9 mouse cellular contexts compared by ENCODE assay signal in genomic region chr3:108381945-108382875, GRCm38 (mm10). TPM values are rescaled to one million over a fixed set of nuclear protein-coding genes. Genes with fewer than 3 reads are reported as not detected.
DNase-seq lines count a peak whose midpoint lies in the region; ATAC-seq and TF ChIP-seq lines count a peak whose summit lies in the region.
"Had no signal": no experiment of that assay in that cellular context is flagged by ENCODE, and none has a peak within 500 bp of the region (broad histone marks: within the 10 kb centered on the region; RNA-seq: fewer than 3 reads in every experiment).

No protein-coding gene starts in this region.

- DNase-seq in hindbrain, embryonic 14.5 days (ENCODE audit: low spot score): no peak
- peak; percentile 45 for DNase-seq in CD4-positive, CD25-positive, alpha-beta regulatory T cell, adult 2 months (ENCODE audit: low read depth, low spot score)
- DNase-seq in adrenal gland, adult 2 months: no peak
- no peak for DNase-seq in cerebellum, adult 11 months
- DNase-seq: gastrocnemius, postnatal 36 days had no signal

- H3K36me3 ChIP-seq in hindbrain, embryonic 12.5 days: peaks cover 7% of the 10 kb centered on the region; the same call in 1 of the 2 replicates
- H3K36me3 ChIP-seq in hindbrain, embryonic 14.5 days (replicated peaks; ENCODE audit: control insufficient read depth, insufficient read depth): no peaks in the 10 kb centered on the region
- peaks cover 24% of the 10 kb centered on the region for H3K36me3 ChIP-seq in liver, embryonic 12.5 days

- no peak for TF ChIP-seq CTCF in embryonic fibroblast, embryonic 13.5 days (IDR thresholded peaks at IDR 0.05; ENCODE audit: borderline replicate concordance, insufficient read depth, low read length)

- no peak; the same call in 1 of the 2 replicates for TF ChIP-seq POLR2A in embryonic fibroblast, embryonic 13.5 days (IDR thresholded peaks at IDR 0.05; ENCODE audit: low read depth, low read length)

- ATAC-seq in hindbrain, embryonic 12.5 days (ENCODE audit: low FRiP score): no peak
- ATAC-seq in hindbrain, embryonic 14.5 days (ENCODE audit: low FRiP score): no peak
- no peak for ATAC-seq in liver, embryonic 12.5 days
- ATAC-seq in megakaryocyte-erythroid progenitor cell, adult 5-6 weeks (replicated peaks; ENCODE audit: low FRiP score, low TSS enrichment, poor library complexity, severe bottlenecking): no peak

- H3K9me3 ChIP-seq in hindbrain, embryonic 12.5 days (replicated peaks): no peaks in the 10 kb centered on the region
- no peaks in the 10 kb centered on the region for H3K9me3 ChIP-seq in hindbrain, embryonic 14.5 days (ENCODE audit: control insufficient read depth, low read length)
- H3K9me3 ChIP-seq in liver, embryonic 12.5 days (replicated peaks): no peaks in the 10 kb centered on the region

- no peak overlapping the region for H3K9ac ChIP-seq in hindbrain, embryonic 12.5 days
- no peak overlapping the region for H3K9ac ChIP-seq in hindbrain, embryonic 14.5 days
- H3K9ac ChIP-seq in liver, embryonic 12.5 days: peak overlapping the region; percentile 56

- H3K27me3 ChIP-seq in hindbrain, embryonic 12.5 days: no peaks in the 10 kb centered on the region
- no peaks in the 10 kb centered on the region for H3K27me3 ChIP-seq in hindbrain, embryonic 14.5 days (ENCODE audit: control insufficient read depth, insufficient read depth, low read length)
- H3K27me3 ChIP-seq in liver, embryonic 12.5 days (replicated peaks): no peaks in the 10 kb centered on the region

- H3K4me1 ChIP-seq in hindbrain, embryonic 12.5 days: peaks cover 30% of the 10 kb centered on the region
- H3K4me1 ChIP-seq in hindbrain, embryonic 14.5 days (replicated peaks; ENCODE audit: control insufficient read depth, insufficient read depth, low read length): peaks cover 13% of the 10 kb centered on the region; the same call in 1 of the 2 replicates
- H3K4me1 ChIP-seq in embryonic fibroblast, embryonic 13.5 days (ENCODE audit: control insufficient read depth, insufficient read depth, low read length): peaks cover 9% of the 10 kb centered on the region
- H3K4me1 ChIP-seq in liver, embryonic 12.5 days: peaks cover 57% of the 10 kb centered on the region

- peak overlapping the region; percentile 67 for H3K4me2 ChIP-seq in hindbrain, embryonic 12.5 days (replicated peaks)
- no peak overlapping the region; the same call in 1 of the 2 replicates for H3K4me2 ChIP-seq in hindbrain, embryonic 14.5 days (replicated peaks)
- peak overlapping the region; percentile 75 for H3K4me2 ChIP-seq in liver, embryonic 12.5 days

- no peak overlapping the region for H3K27ac ChIP-seq in hindbrain, embryonic 12.5 days
- H3K27ac ChIP-seq in hindbrain, embryonic 14.5 days: no peak overlapping the region
- peak overlapping the region; percentile 73 for H3K27ac ChIP-seq in embryonic fibroblast, embryonic 13.5 days (ENCODE audit: insufficient read depth, low read length)
- no peak overlapping the region; the same call in 1 of the 2 replicates for H3K27ac ChIP-seq in liver, embryonic 12.5 days

- WGBS in hindbrain, embryonic 12.5 days: 75% methylated on average over 14 of the region's 14 CpGs
- 82% methylated on average over 13 of the region's 14 CpGs for WGBS in hindbrain, embryonic 14.5 days
- WGBS in liver, embryonic 12.5 days (ENCODE audit: insufficient replicate concordance): 38% methylated on average over 14 of the region's 14 CpGs

- H3K4me3 ChIP-seq in hindbrain, embryonic 12.5 days: no peak overlapping the region
- H3K4me3 ChIP-seq in hindbrain, embryonic 14.5 days (replicated peaks; ENCODE audit: low read length): no peak overlapping the region
- peak overlapping the region; percentile 14 for H3K4me3 ChIP-seq in embryonic fibroblast, embryonic 13.5 days (ENCODE audit: insufficient read depth, low read length)
- H3K4me3 ChIP-seq in liver, embryonic 12.5 days: peak overlapping the region; percentile 45

RNA-seq across cellular contexts. Expression of gene Psrc1, which starts 1.4 kb away (rescaled TPM):
- polyA plus RNA-seq in hindbrain, embryonic 12.5 days (2016; fragmentation: Nextera tagmentation; extraction: Ambion mirVana): 39.4 and 41.0 TPM in 2 replicates
- polyA plus RNA-seq in hindbrain, embryonic 14.5 days (2014; fragmentation: Nextera tagmentation; extraction: Ambion mirVana): 5.6 and 9.6 TPM in 2 replicates
- 149 and 152 TPM in 2 replicates for polyA plus RNA-seq in embryonic fibroblast, embryonic 13.5 days (2011; ENCODE audit: insufficient read length, low read depth, missing spikeins)
- polyA plus RNA-seq in liver, embryonic 12.5 days (2016; fragmentation: Nextera tagmentation; extraction: Ambion mirVana): 20.2 and 21.2 TPM in 2 replicates
- total RNA-seq in adrenal gland, adult 2 months (2021): 1 to 10 TPM in 1 of 2 experiments, under 1 TPM in 1; 0.66 to 1.3 TPM
- polyA plus RNA-seq in adrenal gland, adult 2 months (2012; rRNA removed): 2.6 and 4.0 TPM in 2 replicates
- 34.4 and 34.9 TPM in 2 replicates for total RNA-seq in megakaryocyte-erythroid progenitor cell, adult 5-6 weeks (2014; fragmentation: Nextera tagmentation)
- total RNA-seq in megakaryocyte-erythroid progenitor cell, adult 5-6 weeks (2017): 13.6 and 24.9 TPM in 2 replicates

RNA-seq across cellular contexts. Expression of gene Mybphl, which starts 17.5 kb away (rescaled TPM):
- polyA plus RNA-seq in hindbrain, embryonic 12.5 days (2016; fragmentation: Nextera tagmentation; extraction: Ambion mirVana): not detected in 2 replicates
- 0.16 and 0.31 TPM in 2 replicates for polyA plus RNA-seq in hindbrain, embryonic 14.5 days (2014; fragmentation: Nextera tagmentation; extraction: Ambion mirVana)
- not detected in 2 replicates for polyA plus RNA-seq in embryonic fibroblast, embryonic 13.5 days (2011; ENCODE audit: insufficient read length, low read depth, missing spikeins)
- polyA plus RNA-seq in liver, embryonic 12.5 days (2016; fragmentation: Nextera tagmentation; extraction: Ambion mirVana): 0.19 TPM in 1 of 2 replicates, not detected in the other
- total RNA-seq in adrenal gland, adult 2 months (2021): not detected
- not detected in 2 replicates for polyA plus RNA-seq in adrenal gland, adult 2 months (2012; rRNA removed)
- not detected in 2 replicates for total RNA-seq in megakaryocyte-erythroid progenitor cell, adult 5-6 weeks (2014; fragmentation: Nextera tagmentation)
- not detected in 2 replicates for total RNA-seq in megakaryocyte-erythroid progenitor cell, adult 5-6 weeks (2017)
- total RNA-seq: gastrocnemius, postnatal 36 days had no signal

RNA-seq across cellular contexts. Expression of gene Celsr2, which starts 33.1 kb away (rescaled TPM):
- 63.3 and 75.2 TPM in 2 replicates for polyA plus RNA-seq in hindbrain, embryonic 12.5 days (2016; fragmentation: Nextera tagmentation; extraction: Ambion mirVana)
- polyA plus RNA-seq in hindbrain, embryonic 14.5 days (2014; fragmentation: Nextera tagmentation; extraction: Ambion mirVana): 39.4 and 49.7 TPM in 2 replicates
- polyA plus RNA-seq in embryonic fibroblast, embryonic 13.5 days (2011; ENCODE audit: insufficient read length, low read depth, missing spikeins): 1.8 and 1.9 TPM in 2 replicates
- 0.49 and 0.93 TPM in 2 replicates for polyA plus RNA-seq in liver, embryonic 12.5 days (2016; fragmentation: Nextera tagmentation; extraction: Ambion mirVana)
- total RNA-seq in adrenal gland, adult 2 months (2021): 1 to 10 TPM; 6.1 to 8.3 TPM
- polyA plus RNA-seq in adrenal gland, adult 2 months (2012; rRNA removed): 9.9 and 17.1 TPM in 2 replicates
- total RNA-seq in megakaryocyte-erythroid progenitor cell, adult 5-6 weeks (2014; fragmentation: Nextera tagmentation): 1.8 and 6.5 TPM in 2 replicates
- total RNA-seq in megakaryocyte-erythroid progenitor cell, adult 5-6 weeks (2017): 0.42 and 2.3 TPM in 2 replicates

Comparison
In these comparisons a context has a peak if more than half of its experiments do, and no peak if none do; other contexts are left out.
1. H3K4me3 ChIP-seq: peak in embryonic fibroblast, embryonic 13.5 days (single experiment) and liver, embryonic 12.5 days (single experiment); none in hindbrain, embryonic 12.5 days (single experiment) and hindbrain, embryonic 14.5 days (single experiment).